Mouse (Mus musculus) bone marrow, adult 2 months (tissue): Measurements from ENCODE around the gene Rreb1.

Source experiments
- CTCF ChIP-seq: fragments of 200-500 bp; IDR thresholded peaks from 2 replicates; pipeline ENCODE4 v1.5.1; 2011; ENCODE audit warnings: low read length, control low read depth; ENCODE audit not compliant: control insufficient read depth, insufficient read depth
- POLR2A ChIP-seq: fragments of 200-500 bp; IDR thresholded peaks from 2 replicates; pipeline ENCODE4 v1.6.1; 2011; ENCODE audit warnings: low read depth, mild to moderate bottlenecking, control low read depth, low read length, borderline replicate concordance; ENCODE audit not compliant: control insufficient read depth

DNA sequence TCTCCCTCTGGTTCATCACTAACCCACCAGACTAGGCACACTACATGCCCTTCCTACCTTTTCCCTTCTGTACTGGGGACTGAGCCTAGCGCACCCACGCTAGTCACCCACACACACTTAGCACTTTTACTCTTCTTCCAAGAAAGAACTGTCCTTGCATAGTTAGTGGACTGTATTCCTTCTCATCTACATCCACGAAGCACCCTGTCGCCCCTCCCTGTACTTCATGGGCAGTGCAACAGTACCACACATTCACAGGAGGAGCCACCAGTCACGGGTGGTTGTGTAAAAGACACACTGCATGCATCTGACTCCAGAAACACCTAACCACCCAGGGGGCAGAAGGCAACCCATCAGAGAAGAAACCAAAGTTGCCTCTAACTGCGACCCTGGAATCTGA is 195.8 kb downstream of the Rreb1 start:
- TF ChIP-seq POLR2A (no peak), CTCF (no peak)
